Mouse (Mus musculus) megakaryocyte, embryonic 14.5 days (primary cell): ENCODE measurements around the gene Clta.

Source experiments
- FLI1 ChIP-seq: IDR thresholded peaks from 2 replicates; pipeline ENCODE4 v1.6.1; 2012; ENCODE audit warnings: low read length, inconsistent platforms, mixed read lengths
- GATA1 ChIP-seq: IDR thresholded peaks from 3 replicates; pipeline ENCODE4 v1.6.1; 2012; ENCODE audit warnings: mixed read lengths, low read length, inconsistent platforms, borderline replicate concordance

- TF ChIP-seq GATA1 (no peak), FLI1 (no peak)
Measured at GRCm38 (mm10) chr4:44040802-44041201, 36.5 kb downstream of the Clta start.
